Mouse (Mus musculus): ENCODE measurements at regions not wholly inside any gene's neighbourhood (a gene's known extent, or its start where the extent isn't known, plus 50 kb on each side); places are given as distances from the start of the nearest gene placed in this dataset.

DNA sequence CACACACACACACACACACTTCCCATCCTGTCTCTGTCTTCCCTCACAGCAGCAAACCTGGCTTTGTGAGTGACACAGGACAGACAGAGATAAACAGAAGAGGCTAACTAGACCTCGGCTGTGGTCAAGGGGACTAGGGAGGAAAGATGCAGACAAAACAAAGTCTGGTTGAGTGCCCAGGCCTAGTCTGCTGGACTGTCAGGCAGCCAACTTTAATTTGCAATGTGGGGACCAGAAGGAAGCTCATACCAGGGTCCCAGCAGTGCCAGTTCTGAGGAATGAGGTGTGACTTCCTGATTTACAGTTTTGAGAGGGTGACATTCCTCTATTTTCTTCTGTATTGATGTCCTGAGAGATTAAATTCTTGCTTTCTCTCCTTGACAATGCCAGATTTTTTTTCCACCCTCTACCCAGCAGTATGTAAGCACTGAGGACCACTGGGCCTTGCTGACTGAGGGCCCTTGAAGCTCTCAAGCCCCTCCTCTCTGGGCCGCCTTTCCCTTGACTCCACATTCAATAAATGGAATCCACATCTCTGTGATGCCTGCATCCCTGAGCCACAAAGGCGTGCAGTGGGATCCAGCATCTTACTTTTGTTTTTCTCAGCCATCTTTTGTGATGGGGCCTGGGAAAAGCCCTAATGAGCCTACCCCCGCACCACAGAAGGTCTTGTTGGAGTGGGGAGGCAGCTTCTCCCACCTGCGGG lies 124.6 kb downstream of the Tcp10c start:
- TF ChIP-seq POLR2A (IDR thresholded peaks at IDR 0.05; ENCODE audit: extremely low read depth, insufficient read depth, low read length): no peak
- no peak for TF ChIP-seq CTCF (IDR thresholded peaks at IDR 0.05; ENCODE audit: low read depth, low read length)
